Mouse (Mus musculus): Measurements from ENCODE around the gene Srgap2. TPM values are rescaled to one million over a fixed set of nuclear protein-coding genes. Genes with fewer than 3 reads are reported as not detected.
"Not testable (repeated sequence)": the region's sequence is repeated elsewhere in the genome, so short reads cannot be mapped to it uniquely, and the experiment has no call there.

Srgap2 gene
- 16.4 and 19.3 TPM in 2 replicates for polyA plus RNA-seq (2014; fragmentation: Nextera tagmentation; extraction: Ambion mirVana)

DNA sequence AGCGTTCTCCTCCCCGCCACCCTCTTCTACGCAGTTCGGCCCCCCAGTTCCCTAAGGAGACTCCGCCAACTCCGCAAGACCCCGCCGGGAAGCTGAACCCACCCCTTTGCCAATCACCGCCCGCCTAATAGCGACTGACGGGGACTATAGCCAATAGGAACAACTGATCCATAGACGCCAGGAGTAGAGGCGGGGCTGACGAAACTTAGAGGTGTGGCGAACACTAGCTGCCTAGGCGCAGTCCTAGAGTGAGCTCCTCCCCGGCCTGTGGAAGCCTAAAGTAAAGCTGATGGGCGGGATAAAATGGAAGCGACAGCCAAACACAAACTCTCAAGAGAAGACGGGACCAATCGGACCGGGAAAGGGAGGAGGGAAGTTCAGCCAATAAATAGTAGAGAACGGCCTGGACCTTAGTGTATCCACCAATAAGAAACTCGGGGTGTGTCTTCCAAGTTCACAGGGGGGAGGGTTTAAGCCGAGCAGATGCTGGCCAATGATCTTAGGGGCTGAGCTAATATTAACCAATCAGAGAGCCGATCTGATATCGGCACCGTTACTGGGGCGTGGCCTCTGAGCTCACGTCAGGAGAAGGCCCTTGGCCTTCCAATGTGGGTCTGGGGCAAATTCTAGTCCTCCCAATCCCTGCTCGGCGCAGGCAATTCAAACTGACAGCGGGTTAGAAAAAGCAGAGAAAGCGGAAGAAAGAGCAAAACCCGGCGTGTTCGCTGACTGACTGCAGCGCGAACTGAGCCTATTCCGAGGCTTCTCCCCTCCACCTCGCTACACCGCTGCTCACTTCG lies at the start of gene Srgap2, which contains the start of gene Fam72a:
Gene Srgap2, minus strand, starts transcription at position 72 of the 800 bp plus-strand sequence.
Gene Fam72a, plus strand, starts transcription at position 623 of the 800 bp plus-strand sequence.
- H3K9me3 ChIP-seq (ENCODE audit: control insufficient read depth, low read length), result no peaks in the 10 kb centered on the region
- no peaks in the 10 kb centered on the region for H3K27me3 ChIP-seq (ENCODE audit: control insufficient read depth, insufficient read depth, low read length)
- WGBS, result under 1% methylated on average over 44 of the region's 44 CpGs
- DNase-seq (ENCODE audit: low spot score, missing footprints), result peak; percentile 98
- no peaks in the 10 kb centered on the region for H3K36me3 ChIP-seq (ENCODE audit: control insufficient read depth, insufficient read depth, low read length)
- H3K9ac ChIP-seq (ENCODE audit: low read length), result peak within 1 kb of the TSS; percentile 82
- peak; percentile 96 for ATAC-seq (ENCODE audit: low FRiP score)
- H3K4me1 ChIP-seq (ENCODE audit: control insufficient read depth, insufficient read depth, low read length), result peaks cover 42% of the 10 kb centered on the region
- H3K4me3 ChIP-seq (ENCODE audit: low read depth, low read length), result peak within 1 kb of the TSS; percentile 86
- peak within 1 kb of the TSS; percentile 89 for H3K4me2 ChIP-seq
- H3K27ac ChIP-seq (ENCODE audit: low read depth, low read length), result peak within 1 kb of the TSS; percentile 81

DNA sequence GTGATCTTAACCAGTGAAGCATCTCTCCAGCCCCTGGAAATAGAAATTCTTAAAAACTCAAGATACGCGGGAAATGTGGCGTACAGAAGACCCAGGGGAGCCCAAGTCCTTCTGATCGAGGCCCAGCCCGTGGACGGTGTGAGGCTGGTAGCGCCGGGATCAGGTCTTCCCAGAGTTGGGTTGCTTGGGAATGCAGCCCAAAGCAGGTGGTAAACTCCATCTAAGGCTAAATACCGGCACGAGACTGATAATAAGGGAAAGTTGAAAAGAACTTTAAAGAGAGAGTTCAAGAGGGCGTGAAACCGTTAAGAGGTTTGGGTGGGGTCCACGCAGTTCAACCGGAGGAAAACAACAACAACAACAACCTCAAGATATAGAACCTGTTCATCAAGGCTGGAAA lies 46.6 kb upstream of the Srgap2 start:
- no peak overlapping the region for H3K4me3 ChIP-seq (ENCODE audit: low read depth, low read length)
- H3K27ac ChIP-seq (ENCODE audit: low read depth, low read length), result no peak overlapping the region
- ATAC-seq (ENCODE audit: low FRiP score), result no peak
- H3K27me3 ChIP-seq (ENCODE audit: control insufficient read depth, insufficient read depth, low read length), result no peaks in the 10 kb centered on the region
- no peak overlapping the region for H3K4me2 ChIP-seq
- 94% methylated on average over 14 of the region's 14 CpGs for WGBS
- no peak overlapping the region for H3K9ac ChIP-seq (ENCODE audit: low read length)
- H3K36me3 ChIP-seq (ENCODE audit: control insufficient read depth, insufficient read depth, low read length), result no peaks in the 10 kb centered on the region
- no peaks in the 10 kb centered on the region for H3K4me1 ChIP-seq (ENCODE audit: control insufficient read depth, insufficient read depth, low read length)
- DNase-seq (ENCODE audit: low spot score, missing footprints), result peak; percentile 87
- no peaks in the 10 kb centered on the region for H3K9me3 ChIP-seq (ENCODE audit: control insufficient read depth, low read length)

DNA sequence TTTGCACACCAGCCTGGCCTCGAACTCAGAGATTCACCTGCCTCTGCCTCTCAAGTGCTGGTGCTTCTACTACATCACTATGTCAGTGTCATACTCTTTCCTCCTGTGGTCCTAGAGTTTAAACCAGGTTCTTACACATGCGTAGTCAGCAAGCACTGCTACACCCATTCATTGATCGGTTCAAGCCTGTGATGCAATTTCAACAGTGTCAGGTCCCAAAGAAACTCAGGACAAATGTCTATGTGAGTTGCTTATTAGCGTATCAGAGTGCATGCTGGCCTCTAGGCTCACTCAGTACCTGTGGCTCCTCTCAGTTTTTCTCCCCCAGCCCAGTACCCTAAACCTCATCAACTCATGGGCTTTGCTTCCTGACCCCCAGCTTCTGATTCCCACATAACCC lies 43.2 kb upstream of the Srgap2 start:
- no peaks in the 10 kb centered on the region for H3K27me3 ChIP-seq (ENCODE audit: control insufficient read depth, insufficient read depth, low read length)
- ATAC-seq (ENCODE audit: low FRiP score) (no peak), DNase-seq (ENCODE audit: low spot score, missing footprints) (no peak)
- H3K4me2 ChIP-seq, result no peak overlapping the region
- no peak overlapping the region for H3K27ac ChIP-seq (ENCODE audit: low read depth, low read length)
- H3K4me3 ChIP-seq (ENCODE audit: low read depth, low read length), result no peak overlapping the region
- no peaks in the 10 kb centered on the region for H3K4me1 ChIP-seq (ENCODE audit: control insufficient read depth, insufficient read depth, low read length)
- 99% methylated on average over 4 of the region's 4 CpGs for WGBS
- H3K36me3 ChIP-seq (ENCODE audit: control insufficient read depth, insufficient read depth, low read length), result no peaks in the 10 kb centered on the region
- H3K9ac ChIP-seq (ENCODE audit: low read length), result no peak overlapping the region
- no peaks in the 10 kb centered on the region for H3K9me3 ChIP-seq (ENCODE audit: control insufficient read depth, low read length)

DNA sequence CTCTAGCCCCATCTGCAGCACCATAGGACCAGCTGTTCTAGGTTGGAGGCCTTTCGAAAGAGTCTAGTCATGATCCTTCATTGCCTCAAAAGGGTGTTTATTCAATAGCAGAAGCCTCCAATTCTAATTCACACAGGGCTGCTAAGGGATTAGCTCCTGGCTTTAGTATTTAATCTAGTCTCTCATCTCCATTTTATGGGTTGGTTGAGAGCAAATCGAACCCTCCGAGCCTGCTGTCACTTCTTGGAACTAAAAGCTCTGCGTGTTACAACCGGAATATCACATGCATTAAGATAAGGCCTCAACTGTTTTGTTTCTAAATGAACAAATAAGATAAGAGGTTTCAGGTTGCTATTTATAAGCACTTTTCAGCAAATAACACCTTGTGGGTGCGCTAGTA lies 42.6 kb upstream of the Srgap2 start:
- Histone ChIP-seq H3K4me2 (no peak overlapping the region), H3K9ac (ENCODE audit: low read length) (no peak overlapping the region), H3K9me3 (ENCODE audit: control insufficient read depth, low read length) (no peaks in the 10 kb centered on the region), H3K27me3 (ENCODE audit: control insufficient read depth, insufficient read depth, low read length) (no peaks in the 10 kb centered on the region), H3K4me1 (ENCODE audit: control insufficient read depth, insufficient read depth, low read length) (no peaks in the 10 kb centered on the region), H3K36me3 (ENCODE audit: control insufficient read depth, insufficient read depth, low read length) (no peaks in the 10 kb centered on the region), H3K4me3 (ENCODE audit: low read depth, low read length) (no peak overlapping the region), H3K27ac (ENCODE audit: low read depth, low read length) (no peak overlapping the region)
- ATAC-seq (ENCODE audit: low FRiP score), result no peak
- DNase-seq (ENCODE audit: low spot score, missing footprints), result no peak
- 89% methylated on average over 6 of the region's 6 CpGs for WGBS

DNA sequence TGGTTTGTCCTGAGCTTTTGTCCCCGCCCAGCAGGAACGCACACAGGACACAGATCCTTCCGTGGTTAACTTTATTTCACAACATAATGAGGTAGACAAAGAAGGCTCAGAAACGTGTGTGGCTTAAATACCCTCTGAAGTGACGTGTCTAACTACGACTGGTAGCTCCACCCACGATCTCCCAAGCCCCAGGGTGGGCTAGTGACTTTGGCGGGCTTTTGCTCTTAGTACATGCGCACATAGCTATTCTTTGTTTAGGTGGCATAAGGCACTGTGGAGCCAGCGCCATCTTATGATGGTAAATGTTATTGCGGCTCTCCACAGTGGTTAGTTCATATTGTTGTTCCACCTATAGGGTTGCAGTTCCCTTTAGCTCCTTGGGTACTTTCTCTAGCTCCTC lies 38.9 kb upstream of the Srgap2 start:
- H3K4me3 ChIP-seq (ENCODE audit: low read depth, low read length); H3K27ac ChIP-seq (ENCODE audit: low read depth, low read length); H3K4me2 ChIP-seq; H3K9me3 ChIP-seq (ENCODE audit: control insufficient read depth, low read length); H3K36me3 ChIP-seq (ENCODE audit: control insufficient read depth, insufficient read depth, low read length); H3K4me1 ChIP-seq (ENCODE audit: control insufficient read depth, insufficient read depth, low read length); H3K9ac ChIP-seq (ENCODE audit: low read length); H3K27me3 ChIP-seq (ENCODE audit: control insufficient read depth, insufficient read depth, low read length): not testable (repeated sequence)
- 33% methylated on average over 11 of the region's 11 CpGs for WGBS
- DNase-seq (ENCODE audit: low spot score, missing footprints) (peak; percentile 86), ATAC-seq (ENCODE audit: low FRiP score) (peak; percentile 70)

DNA sequence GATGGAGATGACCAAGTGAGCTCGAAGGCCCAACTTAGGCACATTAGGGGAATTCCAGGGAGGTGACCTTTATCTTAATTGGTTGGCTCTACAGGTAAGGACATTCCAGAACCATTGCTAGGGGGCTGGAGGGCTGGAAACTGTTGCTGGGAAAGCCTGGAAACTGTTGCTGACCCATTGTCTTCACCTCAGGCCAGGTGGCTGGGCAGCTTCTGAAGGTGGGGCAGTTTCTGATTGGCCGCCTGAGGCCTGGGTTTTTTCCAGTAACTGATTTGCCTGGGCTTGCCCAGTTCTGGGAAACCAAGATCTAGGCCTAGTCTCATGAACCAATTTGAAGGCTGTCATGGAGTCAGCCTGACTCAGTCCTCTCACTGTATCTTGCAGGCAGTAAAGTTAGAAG lies 34.9 kb upstream of the Srgap2 start:
- Histone ChIP-seq H3K36me3 (ENCODE audit: control insufficient read depth, insufficient read depth, low read length) (no peaks in the 10 kb centered on the region), H3K27me3 (ENCODE audit: control insufficient read depth, insufficient read depth, low read length) (no peaks in the 10 kb centered on the region), H3K27ac (ENCODE audit: low read depth, low read length) (no peak overlapping the region), H3K4me1 (ENCODE audit: control insufficient read depth, insufficient read depth, low read length) (no peaks in the 10 kb centered on the region), H3K4me2 (no peak overlapping the region), H3K4me3 (ENCODE audit: low read depth, low read length) (no peak overlapping the region), H3K9me3 (ENCODE audit: control insufficient read depth, low read length) (no peaks in the 10 kb centered on the region), H3K9ac (ENCODE audit: low read length) (no peak overlapping the region)
- DNase-seq (ENCODE audit: low spot score, missing footprints) (no peak), ATAC-seq (ENCODE audit: low FRiP score) (no peak)
- WGBS, result 95% methylated on average over 2 of the region's 2 CpGs

DNA sequence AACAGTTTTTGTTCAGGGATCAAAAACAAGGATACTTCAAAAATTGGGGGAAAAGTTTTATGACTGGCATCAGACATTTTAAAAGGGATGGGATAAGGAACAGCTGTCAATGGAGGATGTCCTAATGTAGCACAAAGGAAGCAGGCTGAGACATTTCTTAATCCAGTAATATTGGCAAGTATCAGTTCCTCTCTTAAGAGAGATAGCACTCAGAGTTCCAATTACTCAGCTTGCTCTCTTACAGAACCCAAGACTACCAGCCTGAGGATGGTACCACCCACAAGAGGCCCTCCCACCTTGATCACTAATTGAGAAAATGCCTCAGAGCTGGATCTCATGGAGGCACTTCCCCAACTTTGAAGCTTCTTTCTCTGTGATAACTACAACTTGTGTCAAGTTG lies 33.3 kb upstream of the Srgap2 start:
- Histone ChIP-seq H3K36me3 (ENCODE audit: control insufficient read depth, insufficient read depth, low read length) (no peaks in the 10 kb centered on the region), H3K9me3 (ENCODE audit: control insufficient read depth, low read length) (no peaks in the 10 kb centered on the region), H3K9ac (ENCODE audit: low read length) (no peak overlapping the region), H3K4me2 (no peak overlapping the region), H3K27ac (ENCODE audit: low read depth, low read length) (no peak overlapping the region), H3K4me1 (ENCODE audit: control insufficient read depth, insufficient read depth, low read length) (no peaks in the 10 kb centered on the region), H3K4me3 (ENCODE audit: low read depth, low read length) (no peak overlapping the region), H3K27me3 (ENCODE audit: control insufficient read depth, insufficient read depth, low read length) (no peaks in the 10 kb centered on the region)
- ATAC-seq (ENCODE audit: low FRiP score) (no peak), DNase-seq (ENCODE audit: low spot score, missing footprints) (no peak)

DNA sequence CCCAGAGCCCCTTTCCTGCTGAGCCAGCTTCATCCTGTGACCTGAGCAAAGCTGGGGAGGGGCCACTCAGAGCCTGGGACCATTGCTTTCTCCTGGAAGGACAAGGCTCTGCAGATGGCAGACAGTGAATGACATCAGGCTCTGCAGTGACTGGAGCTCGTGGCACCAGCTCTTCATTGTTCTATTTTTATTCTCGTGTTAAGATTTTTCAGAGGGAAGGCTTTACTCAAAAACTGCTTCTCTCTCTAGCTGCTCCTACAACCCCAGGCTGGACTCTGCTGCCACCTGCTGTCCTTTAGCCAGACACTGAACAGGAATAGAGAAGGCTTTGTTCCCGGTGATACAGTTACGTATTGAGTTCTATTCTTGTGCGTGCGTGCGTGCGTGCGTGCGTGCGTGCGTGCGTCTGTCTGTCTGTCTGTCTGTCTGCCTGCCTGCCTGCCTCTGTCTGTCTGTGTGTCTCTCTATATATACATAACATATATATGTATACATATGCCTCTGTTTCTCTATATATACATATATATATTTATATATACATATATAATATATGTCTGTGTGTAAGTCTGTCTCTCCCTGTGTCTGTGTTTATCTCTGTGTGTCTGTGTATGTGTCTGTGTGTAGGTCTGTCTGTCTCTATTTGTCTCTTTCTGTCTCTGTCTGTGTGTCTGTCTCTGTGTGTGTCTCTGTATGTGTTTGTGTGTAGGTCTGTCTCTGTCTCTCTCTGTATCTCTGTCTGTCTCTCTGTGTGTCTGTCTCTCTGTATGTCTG lies 28.1 kb upstream of the Srgap2 start:
- Histone ChIP-seq H3K27me3 (ENCODE audit: control insufficient read depth, insufficient read depth, low read length) (no peaks in the 10 kb centered on the region), H3K4me2 (peak overlapping the region; percentile 15), H3K9me3 (ENCODE audit: control insufficient read depth, low read length) (no peaks in the 10 kb centered on the region), H3K36me3 (ENCODE audit: control insufficient read depth, insufficient read depth, low read length) (no peaks in the 10 kb centered on the region), H3K4me1 (ENCODE audit: control insufficient read depth, insufficient read depth, low read length) (0 out of 2 replicates have a peak, but pooled peaks cover 3% of the 10 kb centered on the region), H3K27ac (ENCODE audit: low read depth, low read length) (no peak overlapping the region), H3K4me3 (ENCODE audit: low read depth, low read length) (no peak overlapping the region), H3K9ac (ENCODE audit: low read length) (peak overlapping the region; percentile 52)
- DNase-seq (ENCODE audit: low spot score, missing footprints) (peak; percentile 93), ATAC-seq (ENCODE audit: low FRiP score) (peak; percentile 95)
- 21% methylated on average over 13 of the region's 13 CpGs for WGBS

DNA sequence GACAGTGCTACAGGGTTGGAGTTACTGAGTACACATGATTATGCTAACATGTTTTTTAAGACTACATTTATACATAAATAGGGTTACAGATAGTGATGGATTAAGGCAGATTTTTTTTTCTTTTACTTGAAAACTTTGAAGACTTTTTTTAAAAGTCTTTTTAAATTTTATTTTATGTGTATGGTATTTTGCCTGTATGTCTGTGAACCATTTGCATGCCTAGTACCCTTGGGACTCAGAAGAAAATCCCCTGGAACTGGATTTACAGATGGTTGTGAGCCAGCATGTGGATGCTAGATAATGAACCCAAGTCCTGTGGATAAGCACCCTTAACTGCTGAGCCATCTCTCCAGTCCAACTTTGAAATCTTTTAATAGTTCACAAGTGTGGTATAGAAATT lies 26.3 kb upstream of the Srgap2 start:
- no peak for DNase-seq (ENCODE audit: low spot score, missing footprints)
- H3K4me2 ChIP-seq, result no peak overlapping the region
- no peaks in the 10 kb centered on the region for H3K36me3 ChIP-seq (ENCODE audit: control insufficient read depth, insufficient read depth, low read length)
- H3K27ac ChIP-seq (ENCODE audit: low read depth, low read length), result no peak overlapping the region
- no peak overlapping the region for H3K9ac ChIP-seq (ENCODE audit: low read length)
- no peaks in the 10 kb centered on the region for H3K27me3 ChIP-seq (ENCODE audit: control insufficient read depth, insufficient read depth, low read length)
- no peak for ATAC-seq (ENCODE audit: low FRiP score)
- H3K4me3 ChIP-seq (ENCODE audit: low read depth, low read length), result no peak overlapping the region
- H3K4me1 ChIP-seq (ENCODE audit: control insufficient read depth, insufficient read depth, low read length), result 0 out of 2 replicates have a peak, but pooled peaks cover 7% of the 10 kb centered on the region
- H3K9me3 ChIP-seq (ENCODE audit: control insufficient read depth, low read length), result no peaks in the 10 kb centered on the region

All from midbrain, embryonic 11.5 days (tissue).